Mouse (Mus musculus): Measurements from ENCODE around the gene Snrpa. TPM values are rescaled to one million over a fixed set of nuclear protein-coding genes. Genes with fewer than 3 reads are reported as not detected.
A peak's percentile ranks its signal among the peaks of the same experiment; 100 is the strongest.

The Snrpa gene
- polyA plus RNA-seq, 1 experiment, result 176 TPM

DNA sequence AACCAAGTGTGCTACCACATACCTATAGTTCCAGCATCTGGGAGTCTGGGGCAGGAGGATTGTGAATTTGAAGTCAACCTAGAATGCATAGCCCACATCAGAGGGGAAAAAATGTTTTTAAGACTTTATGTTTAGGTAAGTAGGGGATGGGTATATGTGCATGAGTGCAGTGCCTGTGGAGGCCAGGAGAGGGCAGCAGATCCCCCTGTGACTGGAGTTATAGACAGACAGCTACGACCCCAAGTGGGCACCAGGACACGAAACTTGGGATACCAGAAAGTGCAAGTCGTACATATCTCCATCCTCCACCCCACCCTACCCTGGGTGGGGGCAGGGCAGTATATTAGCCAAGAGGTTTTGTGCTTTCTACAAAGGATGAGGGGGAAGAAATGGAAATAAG lies 11.1 kb downstream of the Snrpa start:
- Histone ChIP-seq H3K27ac (ENCODE audit: insufficient read depth, low read length) (no peak overlapping the region), H3K4me3 (ENCODE audit: insufficient read depth, low read length) (no peak overlapping the region), H3K4me1 (ENCODE audit: control insufficient read depth, insufficient read depth, low read length) (no peaks in the 10 kb centered on the region)
- no peak for TF ChIP-seq POLR2A (IDR thresholded peaks at IDR 0.05; ENCODE audit: extremely low read depth, insufficient read depth, low read length)
- TF ChIP-seq CTCF (IDR thresholded peaks at IDR 0.05; ENCODE audit: extremely low read depth, insufficient read depth, low read length), result peak; percentile 54

DNA sequence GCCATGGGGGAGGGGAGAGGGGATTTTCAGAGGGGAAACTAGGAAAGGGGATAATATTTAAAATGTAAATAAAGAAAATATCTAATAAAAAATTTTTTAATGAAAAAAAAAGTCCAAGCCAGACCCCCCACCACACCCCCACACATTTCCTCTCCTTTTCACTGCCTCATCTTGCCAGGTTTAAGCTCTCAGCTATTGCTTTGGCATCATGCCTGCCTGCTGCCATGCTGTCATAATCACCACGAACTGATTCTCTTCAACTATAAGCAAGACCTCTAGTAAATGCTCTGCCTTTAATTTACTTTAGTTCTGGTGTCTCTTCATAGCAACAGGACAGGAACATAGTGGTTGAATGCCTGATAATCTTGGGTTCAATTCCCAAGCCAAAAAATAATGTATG lies 13.6 kb downstream of the Snrpa start:
- no peak overlapping the region for H3K27ac ChIP-seq (ENCODE audit: insufficient read depth, low read length)
- no peak overlapping the region for H3K4me3 ChIP-seq (ENCODE audit: insufficient read depth, low read length)
- H3K4me1 ChIP-seq (ENCODE audit: control insufficient read depth, insufficient read depth, low read length), result peaks cover 3% of the 10 kb centered on the region
- no peak for TF ChIP-seq POLR2A (IDR thresholded peaks at IDR 0.05; ENCODE audit: extremely low read depth, insufficient read depth, low read length)
- TF ChIP-seq CTCF (IDR thresholded peaks at IDR 0.05; ENCODE audit: extremely low read depth, insufficient read depth, low read length), result no peak

DNA sequence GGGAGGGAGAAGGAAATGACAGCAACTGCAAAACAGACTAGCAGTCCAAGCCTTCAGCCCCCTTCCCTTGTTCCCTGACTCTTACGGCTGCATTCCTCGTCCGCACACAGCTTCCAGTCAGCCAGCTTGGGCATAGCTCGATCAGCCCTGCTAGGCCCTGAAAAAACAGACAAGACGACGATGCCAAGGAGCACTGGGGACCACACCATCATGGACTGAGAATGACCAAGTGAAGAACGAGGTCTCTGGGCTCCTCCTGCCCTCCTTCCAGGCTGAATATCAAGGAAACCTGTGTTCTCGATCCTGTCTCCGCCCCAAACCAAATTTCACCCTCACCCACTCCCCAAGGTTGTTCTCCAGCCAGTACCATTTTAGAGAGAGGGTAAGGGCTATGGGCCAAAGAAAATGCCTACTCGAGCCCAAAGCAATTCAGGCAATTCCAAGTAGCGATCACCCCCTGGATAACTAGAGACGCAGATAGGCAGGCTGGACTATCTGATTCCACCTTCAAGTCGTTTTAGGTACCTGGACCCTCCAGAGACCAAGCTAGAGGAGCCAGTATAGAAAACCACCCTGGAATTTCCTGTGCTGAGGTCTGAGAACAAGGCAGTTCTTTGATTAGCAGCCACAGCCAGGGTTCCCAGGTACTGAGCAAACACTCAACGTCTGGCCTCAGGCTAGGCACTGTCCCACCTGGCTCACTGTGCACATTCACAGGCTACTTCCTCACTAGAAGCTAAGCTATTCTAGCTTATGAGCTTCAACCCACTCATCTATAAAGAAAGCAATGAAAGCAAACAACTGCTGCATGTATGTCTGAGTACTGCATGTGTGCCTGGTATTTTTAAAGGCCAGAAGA lies 15.0 kb downstream of the Snrpa start, which contains the start of the genes Gm21983 and Mia:
TSS of gene Gm21983 (minus strand) at position 250 of the 859 bp plus-strand sequence.
TSS of gene Mia (minus strand) at position 321 of the 859 bp plus-strand sequence.
- H3K27ac ChIP-seq (ENCODE audit: insufficient read depth, low read length), result no peak within 1 kb of the TSS
- H3K4me1 ChIP-seq (ENCODE audit: control insufficient read depth, insufficient read depth, low read length), result peaks cover 3% of the 10 kb centered on the region
- TF ChIP-seq POLR2A (IDR thresholded peaks at IDR 0.05; ENCODE audit: extremely low read depth, insufficient read depth, low read length), result no peak
- TF ChIP-seq CTCF (IDR thresholded peaks at IDR 0.05; ENCODE audit: extremely low read depth, insufficient read depth, low read length), result no peak
- H3K4me3 ChIP-seq (ENCODE audit: insufficient read depth, low read length), result no peak within 1 kb of the TSS

- TF ChIP-seq CTCF (IDR thresholded peaks at IDR 0.05; ENCODE audit: extremely low read depth, insufficient read depth, low read length) (no peak), POLR2A (IDR thresholded peaks at IDR 0.05; ENCODE audit: extremely low read depth, insufficient read depth, low read length) (no peak)
- peaks cover 3% of the 10 kb centered on the region for H3K4me1 ChIP-seq (ENCODE audit: control insufficient read depth, insufficient read depth, low read length)
- no peak overlapping the region for H3K4me3 ChIP-seq (ENCODE audit: insufficient read depth, low read length)
- H3K27ac ChIP-seq (ENCODE audit: insufficient read depth, low read length), result no peak overlapping the region
Measured at GRCm38 (mm10) chr7:27180036-27180435, 16.0 kb downstream of the Snrpa start.

DNA sequence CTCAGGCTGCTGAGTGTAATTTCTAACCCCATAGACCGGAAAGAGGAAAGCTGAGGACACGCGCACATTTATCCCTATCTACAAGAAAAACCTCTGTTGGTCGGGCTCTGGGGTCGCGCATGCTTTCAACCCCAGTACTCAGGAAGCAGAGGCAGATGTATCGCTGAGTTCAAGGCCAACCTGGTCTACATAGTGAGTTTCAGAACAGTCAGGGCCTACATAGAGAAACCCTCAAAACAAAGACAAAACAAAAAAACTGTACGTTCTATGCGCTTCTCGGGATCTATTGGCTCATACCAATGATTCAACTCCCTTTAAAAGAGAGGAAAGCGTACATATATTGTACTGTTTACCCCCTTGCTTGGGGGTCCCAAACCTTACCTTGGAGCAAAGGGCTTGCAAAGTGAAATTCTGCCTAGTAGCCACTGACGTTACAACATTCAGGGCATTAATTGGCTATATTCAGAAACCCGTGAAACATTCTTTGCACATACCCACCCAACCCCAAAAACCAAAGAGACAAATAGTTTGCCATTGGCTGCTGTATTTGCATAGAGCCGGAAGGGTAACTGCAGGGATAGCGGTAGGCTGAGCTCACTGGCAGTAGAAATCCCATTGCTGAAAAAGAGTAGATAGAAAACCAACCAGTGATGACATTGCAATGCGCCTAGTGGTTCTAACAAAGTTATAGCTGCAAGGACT lies 16.7 kb downstream of the Snrpa start:
- no peak for TF ChIP-seq POLR2A (IDR thresholded peaks at IDR 0.05; ENCODE audit: extremely low read depth, insufficient read depth, low read length)
- TF ChIP-seq CTCF (IDR thresholded peaks at IDR 0.05; ENCODE audit: extremely low read depth, insufficient read depth, low read length), result no peak
- Histone ChIP-seq H3K4me3 (ENCODE audit: insufficient read depth, low read length) (peak overlapping the region; percentile 64), H3K27ac (ENCODE audit: insufficient read depth, low read length) (peak overlapping the region; percentile 20; the same call in 1 of the 2 replicates), H3K4me1 (ENCODE audit: control insufficient read depth, insufficient read depth, low read length) (peaks cover 3% of the 10 kb centered on the region)

DNA sequence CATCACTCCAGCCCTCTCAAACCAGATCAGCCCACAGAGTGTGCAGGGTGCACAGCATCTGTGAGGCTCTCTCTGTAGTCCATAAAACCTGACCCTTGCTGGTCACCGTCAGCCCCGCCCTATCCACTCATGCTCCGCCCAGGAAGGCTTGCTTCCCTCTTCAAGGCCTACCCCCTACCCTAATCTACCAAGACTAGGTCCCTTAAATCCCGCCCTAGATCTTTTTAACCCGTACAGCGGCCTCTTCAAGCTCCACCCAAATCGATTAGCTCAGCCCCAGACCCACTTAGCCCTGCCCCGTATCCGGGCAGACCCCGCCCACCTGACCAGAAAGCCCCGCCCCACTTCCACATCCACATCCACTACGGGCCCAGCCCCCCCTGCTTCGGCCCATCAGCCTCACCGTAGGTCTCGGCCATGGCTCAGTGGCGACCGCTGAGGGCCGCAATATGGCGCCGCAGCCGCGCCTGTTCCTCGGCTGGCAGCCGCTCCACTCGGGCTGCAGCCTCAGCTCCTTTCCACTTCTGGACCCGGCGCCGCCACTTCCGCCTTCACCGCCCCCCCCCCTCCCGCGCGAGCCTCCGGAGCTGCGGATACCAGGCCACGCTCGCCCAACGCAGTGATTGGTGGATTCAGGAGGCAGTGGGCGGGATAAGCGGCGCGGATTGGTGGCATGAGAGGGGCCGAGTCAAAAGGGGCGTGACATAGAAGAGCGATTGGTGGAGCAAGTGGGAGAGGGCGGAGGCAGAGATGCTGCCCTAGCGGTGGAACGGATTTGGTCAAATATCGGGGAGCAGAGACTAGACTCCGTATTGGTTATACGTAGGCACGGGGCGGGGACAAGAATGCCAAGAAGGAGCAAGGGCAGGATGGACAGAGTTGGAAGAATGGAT lies 17.5 kb downstream of the Snrpa start, which contains the start of gene Rab4b:
TSS of gene Rab4b (minus strand) at position 573 of the 893 bp plus-strand sequence.
- TF ChIP-seq POLR2A (IDR thresholded peaks at IDR 0.05; ENCODE audit: extremely low read depth, insufficient read depth, low read length) (peak; percentile 70), CTCF (IDR thresholded peaks at IDR 0.05; ENCODE audit: extremely low read depth, insufficient read depth, low read length) (peak; percentile 26)
- peak within 1 kb of the TSS; percentile 87 for H3K27ac ChIP-seq (ENCODE audit: insufficient read depth, low read length)

DNA sequence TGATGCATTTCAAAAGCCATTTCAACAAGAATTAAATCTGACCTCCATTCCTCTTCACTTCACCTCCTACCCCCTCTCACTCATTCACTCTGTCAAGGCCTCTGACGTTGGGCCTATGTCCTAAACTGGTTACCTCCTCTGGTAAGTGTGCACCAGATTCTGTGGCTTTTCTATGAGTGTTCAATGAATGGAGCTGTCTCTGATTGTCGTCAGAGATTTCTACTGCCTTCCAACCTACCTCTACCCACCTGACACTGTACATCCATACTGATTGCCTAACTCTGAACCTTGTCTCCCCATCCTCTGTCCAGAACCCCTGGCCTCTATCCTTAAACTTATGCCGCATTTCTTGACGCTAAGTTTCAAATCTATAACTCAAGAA lies 18.1 kb downstream of the Snrpa start:
- Histone ChIP-seq H3K4me3 (ENCODE audit: insufficient read depth, low read length) (peak overlapping the region; percentile 64), H3K27ac (ENCODE audit: insufficient read depth, low read length) (peak overlapping the region; percentile 87; the same call in 1 of the 2 replicates), H3K4me1 (ENCODE audit: control insufficient read depth, insufficient read depth, low read length) (peaks cover 3% of the 10 kb centered on the region)
- no peak for TF ChIP-seq CTCF (IDR thresholded peaks at IDR 0.05; ENCODE audit: extremely low read depth, insufficient read depth, low read length)
- TF ChIP-seq POLR2A (IDR thresholded peaks at IDR 0.05; ENCODE audit: extremely low read depth, insufficient read depth, low read length), result no peak

More for the DNA sequence above, 17.5 kb downstream of the Snrpa start, which contains the start of gene Rab4b:
- peaks cover 3% of the 10 kb centered on the region for H3K4me1 ChIP-seq (ENCODE audit: control insufficient read depth, insufficient read depth, low read length)
- H3K4me3 ChIP-seq (ENCODE audit: insufficient read depth, low read length), result peak within 1 kb of the TSS; percentile 64

GRCm38 (mm10) chr7:27174896-27175295 lies 21.2 kb downstream of the Snrpa start:
- Histone ChIP-seq H3K4me1 (ENCODE audit: control insufficient read depth, insufficient read depth, low read length) (peaks cover 3% of the 10 kb centered on the region), H3K4me3 (ENCODE audit: insufficient read depth, low read length) (no peak overlapping the region)

DNA sequence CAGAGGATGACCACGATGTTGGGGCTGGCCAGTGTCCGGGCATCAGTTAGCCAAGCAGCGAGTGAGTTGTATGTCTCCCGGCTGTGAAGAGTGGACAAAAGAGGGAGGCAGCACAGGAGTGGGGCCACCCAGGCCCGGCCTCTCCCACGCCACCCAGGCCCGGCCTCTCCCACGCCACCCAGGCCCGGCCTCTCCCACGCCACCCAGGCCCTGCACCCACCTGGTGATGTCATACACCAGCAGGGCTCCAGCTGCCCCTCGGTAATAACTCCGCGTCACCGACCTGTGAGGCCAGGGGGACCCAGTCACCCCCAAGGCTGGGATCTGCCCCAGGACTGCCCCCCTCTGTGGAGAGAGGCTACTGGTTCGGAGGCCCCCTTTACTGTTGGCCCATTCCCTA lies 21.6 kb downstream of the Snrpa start:
- Histone ChIP-seq H3K4me3 (ENCODE audit: insufficient read depth, low read length) (no peak overlapping the region), H3K4me1 (ENCODE audit: control insufficient read depth, insufficient read depth, low read length) (peaks cover 3% of the 10 kb centered on the region), H3K27ac (ENCODE audit: insufficient read depth, low read length) (no peak overlapping the region)
- TF ChIP-seq POLR2A (IDR thresholded peaks at IDR 0.05; ENCODE audit: extremely low read depth, insufficient read depth, low read length), result no peak
- no peak for TF ChIP-seq CTCF (IDR thresholded peaks at IDR 0.05; ENCODE audit: extremely low read depth, insufficient read depth, low read length)

More at GRCm38 (mm10) chr7:27174896-27175295, 21.2 kb downstream of the Snrpa start:
- TF ChIP-seq CTCF (IDR thresholded peaks at IDR 0.05; ENCODE audit: extremely low read depth, insufficient read depth, low read length) (no peak), POLR2A (IDR thresholded peaks at IDR 0.05; ENCODE audit: extremely low read depth, insufficient read depth, low read length) (no peak)
- H3K27ac ChIP-seq (ENCODE audit: insufficient read depth, low read length), result no peak overlapping the region
